Mouse (Mus musculus) right cerebral cortex, postnatal 14 days (tissue): Measurements from ENCODE around the gene Dgki.

Source experiments
- DNase-seq: peaks from one replicate; pipeline ENCODE4 v3.0.0; 2022

The Dgki gene

DNA sequence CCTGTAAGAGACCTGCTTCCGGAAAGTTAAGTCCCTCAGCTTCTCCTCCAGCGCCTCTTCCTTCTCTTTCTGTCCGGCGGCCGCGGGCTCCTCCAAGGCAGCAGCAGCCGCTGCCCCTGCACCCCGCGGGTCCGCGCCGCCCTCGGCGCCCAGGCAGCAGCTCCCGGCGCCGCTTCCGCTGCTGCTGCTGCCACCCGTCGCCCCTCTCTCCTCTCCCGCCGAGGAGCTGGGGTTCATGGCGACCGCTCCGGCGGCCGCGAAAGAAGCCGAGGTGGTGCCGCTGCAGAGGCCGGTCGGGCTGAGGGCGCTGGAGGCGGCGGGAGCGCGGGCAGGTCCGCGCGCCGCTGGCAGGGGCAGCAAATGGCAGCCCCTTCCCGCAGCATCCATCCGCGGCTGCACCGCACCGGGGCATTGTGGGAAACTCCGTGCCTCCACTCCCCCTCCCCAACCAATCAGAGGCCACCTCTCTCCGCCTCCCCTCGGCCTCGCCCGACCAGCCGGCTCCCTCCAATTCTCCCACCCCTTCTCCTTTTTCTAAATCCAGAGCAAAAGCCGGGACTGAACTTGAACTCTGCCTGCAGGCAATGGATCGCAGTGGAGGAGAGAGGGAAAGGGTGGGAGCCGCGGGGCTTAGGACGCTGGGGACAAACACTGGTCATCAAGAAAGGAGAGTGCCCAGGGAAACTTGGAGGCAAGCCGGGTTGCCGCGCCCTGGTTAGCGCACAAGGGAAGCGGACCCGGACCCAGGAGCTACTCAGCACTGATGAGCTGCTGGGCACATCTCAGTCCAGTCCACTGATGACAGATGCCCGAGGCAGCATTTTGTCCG, at the start of gene Dgki:
Dgki (minus strand) TSS at position 623 of the 829 bp plus-strand sequence.
- DNase-seq = peak; percentile 82

DNA sequence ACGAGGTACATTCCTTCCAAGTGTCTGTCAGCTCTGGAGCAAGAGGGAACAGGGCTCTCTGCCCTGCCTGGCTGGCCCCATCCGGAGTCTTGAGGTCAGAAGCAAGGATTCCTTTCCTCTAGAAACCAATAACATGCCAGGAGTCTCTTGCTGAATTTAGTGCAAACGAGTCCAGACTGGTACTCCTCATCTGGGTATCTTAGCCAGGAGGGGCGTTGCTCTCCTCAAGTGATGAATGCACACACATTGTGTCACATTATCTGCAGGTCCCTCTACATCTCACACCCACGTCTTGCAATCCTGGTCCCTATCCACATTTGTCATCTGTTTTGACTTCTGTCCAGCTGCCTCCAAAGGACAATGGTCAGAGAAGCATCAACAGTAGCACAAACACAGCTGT, 47.6 kb upstream of the Dgki start:
- DNase-seq = no peak

DNA sequence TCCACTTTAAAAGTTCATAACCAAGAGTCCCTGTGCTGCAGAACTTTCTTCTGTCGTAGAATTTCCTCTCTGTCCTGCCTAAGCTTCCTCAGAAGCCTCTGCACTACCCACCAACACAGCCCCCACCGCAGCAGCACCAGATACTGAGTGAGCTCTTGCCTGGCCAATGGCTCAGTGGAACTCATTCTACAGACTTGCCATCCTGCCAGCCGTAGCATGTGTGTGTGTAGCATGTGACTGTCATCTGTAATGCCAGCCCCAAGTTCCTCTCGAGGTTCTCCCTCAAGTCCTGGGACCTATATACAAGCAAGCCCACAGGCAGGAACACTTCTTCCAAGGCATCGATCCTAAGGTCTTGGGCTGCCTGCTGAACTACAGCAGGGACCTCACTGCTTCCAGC, 38.1 kb upstream of the Dgki start:
- DNase-seq = no peak

DNA sequence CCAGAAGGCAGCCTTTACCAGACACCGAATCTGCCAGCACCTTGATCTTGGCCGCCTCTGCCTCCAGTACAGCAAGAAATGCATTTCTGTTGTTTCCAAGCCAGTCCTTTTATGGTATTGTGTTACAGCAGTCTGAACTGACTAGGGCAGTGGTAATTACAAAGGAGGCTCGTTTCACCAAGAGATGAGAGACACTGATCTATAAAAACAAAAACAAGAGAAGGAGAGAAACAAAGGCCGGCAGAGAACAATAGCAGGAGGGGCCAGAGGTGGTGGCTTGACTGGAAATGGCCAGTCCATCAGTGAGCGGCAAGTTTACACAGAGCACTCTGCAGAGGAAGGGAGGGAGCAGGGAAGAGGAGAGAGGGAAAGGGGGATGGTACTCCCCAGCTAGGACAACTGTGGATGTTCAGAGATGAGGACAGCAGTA, 36.9 kb upstream of the Dgki start:
- no peak for DNase-seq

DNA sequence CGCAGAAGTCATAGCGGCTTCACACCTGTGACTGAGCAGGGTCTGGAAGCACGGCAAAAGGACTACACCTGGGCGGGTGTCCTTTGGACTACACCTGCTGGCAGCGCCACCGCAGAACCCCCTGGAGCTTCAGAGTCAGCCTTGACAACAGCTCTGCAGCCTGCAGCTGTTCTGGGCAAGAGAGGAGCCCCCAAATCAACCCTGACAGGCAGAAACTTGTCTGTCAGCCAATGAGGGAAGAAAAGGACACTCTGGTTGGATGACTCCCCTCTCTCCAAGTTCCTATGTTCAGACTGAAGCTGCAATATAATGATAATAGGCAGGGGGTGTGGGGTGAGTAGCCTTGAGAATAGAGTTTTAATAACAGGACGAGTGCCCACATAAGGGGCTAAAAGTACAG, 36.4 kb upstream of the Dgki start:
- DNase-seq = no peak

DNA sequence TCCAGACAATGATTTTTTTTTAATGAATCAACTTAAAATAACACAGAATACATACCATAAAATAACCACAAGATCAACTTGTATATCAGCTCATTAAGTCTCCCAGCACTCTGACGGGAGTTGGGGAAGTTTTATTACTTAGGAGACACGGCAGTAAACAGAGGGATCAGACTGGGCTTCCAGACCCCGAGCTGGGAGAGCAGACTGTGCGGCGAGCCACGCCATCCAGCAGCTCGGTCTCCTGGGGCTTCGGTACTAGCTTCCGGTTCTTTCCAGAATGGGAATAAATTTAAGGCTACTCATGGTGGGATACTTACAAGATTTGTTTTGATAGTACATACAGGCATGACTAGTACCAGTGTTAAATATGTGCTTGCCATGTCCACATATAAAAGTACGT, 32.9 kb upstream of the Dgki start:
- DNase-seq = no peak

DNA sequence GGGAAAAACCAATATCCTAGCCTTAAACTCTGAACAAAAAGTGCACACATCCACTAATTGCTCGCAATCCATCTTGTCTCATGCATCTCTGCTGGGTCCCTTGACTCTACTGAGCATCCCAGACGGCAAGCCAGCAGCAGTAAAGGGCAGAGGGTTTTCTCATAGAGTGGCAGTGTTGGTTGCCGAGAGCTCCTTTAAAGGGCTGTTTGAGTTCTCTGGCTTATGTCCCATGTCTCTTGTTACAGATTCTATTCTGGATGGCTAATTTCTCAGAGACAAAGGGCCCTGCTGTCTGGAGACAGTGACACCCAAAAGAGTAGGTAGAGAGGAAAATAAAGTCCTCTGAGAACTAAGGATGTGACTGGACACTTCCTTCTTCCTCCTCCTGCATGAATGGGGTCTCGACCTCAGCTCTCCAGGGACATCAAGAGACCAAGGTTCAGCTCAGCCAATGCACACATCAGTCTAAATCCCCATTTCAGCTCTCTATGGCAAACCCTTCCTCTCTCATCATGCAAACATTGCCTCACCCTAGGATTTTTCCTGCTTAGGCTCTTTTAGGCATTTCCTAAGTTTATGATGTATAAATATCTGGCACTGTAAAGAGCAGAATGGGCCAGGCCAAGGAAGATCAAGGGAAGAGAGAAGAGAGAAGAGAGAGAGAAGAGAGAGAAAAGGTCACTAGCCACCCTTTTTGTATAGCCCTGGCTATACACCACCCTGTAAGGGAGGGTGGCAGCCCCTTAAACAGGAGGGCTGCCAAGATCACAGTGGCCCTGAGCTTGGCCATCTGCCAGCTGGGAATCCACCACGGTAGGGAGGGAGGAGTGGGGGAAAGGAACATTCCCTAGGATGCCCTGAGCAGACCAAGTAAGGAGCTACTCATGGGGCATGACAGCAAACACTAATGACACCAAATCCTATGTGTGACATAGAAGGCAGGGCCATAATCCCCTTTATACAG, 30.2 kb upstream of the Dgki start:
- DNase-seq = no peak

DNA sequence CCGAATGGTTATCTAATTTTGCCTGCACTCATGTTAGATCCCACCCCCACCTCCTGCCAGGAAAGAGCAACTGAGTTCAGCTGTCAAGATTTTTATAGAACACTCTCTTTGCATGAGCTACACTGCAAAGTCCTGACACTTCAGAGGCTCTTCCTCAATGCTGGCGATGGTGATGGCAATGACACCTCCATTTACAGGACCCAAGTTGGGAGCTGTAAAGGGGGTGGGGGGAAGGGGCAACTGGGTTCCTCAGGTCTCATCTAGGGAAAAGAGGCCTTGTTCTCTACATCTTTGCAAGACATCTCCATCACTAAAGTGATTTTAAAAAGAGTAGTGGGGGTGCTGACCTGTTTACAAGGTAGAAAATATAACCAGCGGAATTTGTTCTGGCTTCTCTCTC, 29.4 kb upstream of the Dgki start:
- DNase-seq = no peak

DNA sequence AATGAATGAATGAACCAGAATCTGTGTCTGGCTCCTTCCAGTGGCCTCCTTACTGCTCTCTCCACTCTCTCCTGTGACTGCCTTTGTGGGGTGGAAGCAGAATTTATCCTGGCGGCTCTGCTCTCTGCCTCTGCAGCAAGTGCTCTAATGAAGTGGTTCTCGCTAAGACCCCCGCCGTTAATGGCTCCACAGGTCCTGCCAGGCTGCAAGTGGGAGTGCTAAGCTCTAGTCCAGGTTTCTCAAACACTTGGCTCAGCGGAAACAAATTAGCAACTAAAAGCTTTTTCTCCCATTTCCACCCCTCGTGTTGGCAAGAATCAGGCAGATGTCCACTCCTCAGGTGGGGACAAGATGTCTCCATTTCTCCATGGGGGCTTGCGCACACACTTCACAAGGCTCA, 28.7 kb upstream of the Dgki start:
- DNase-seq = no peak

DNA sequence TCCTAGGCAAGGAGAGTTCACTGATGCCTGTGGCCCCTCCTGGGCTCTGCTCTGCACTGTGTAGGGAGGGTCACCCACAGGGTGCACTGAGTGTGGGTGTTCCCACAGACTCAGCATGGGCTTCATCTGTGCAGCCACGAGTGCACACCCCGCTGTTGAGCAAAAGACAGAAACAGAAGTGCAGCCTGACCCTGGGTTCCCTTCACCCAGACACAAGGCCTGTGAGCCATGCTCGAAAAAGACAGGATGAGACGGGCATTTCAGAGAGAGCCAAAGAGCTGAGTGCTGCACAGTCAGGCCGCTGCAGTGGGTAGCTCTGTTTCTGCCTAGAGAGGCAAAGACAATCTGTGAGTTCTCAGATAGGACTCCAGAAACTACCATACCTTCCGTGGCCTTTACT, 27.5 kb upstream of the Dgki start:
- DNase-seq = no peak

DNA sequence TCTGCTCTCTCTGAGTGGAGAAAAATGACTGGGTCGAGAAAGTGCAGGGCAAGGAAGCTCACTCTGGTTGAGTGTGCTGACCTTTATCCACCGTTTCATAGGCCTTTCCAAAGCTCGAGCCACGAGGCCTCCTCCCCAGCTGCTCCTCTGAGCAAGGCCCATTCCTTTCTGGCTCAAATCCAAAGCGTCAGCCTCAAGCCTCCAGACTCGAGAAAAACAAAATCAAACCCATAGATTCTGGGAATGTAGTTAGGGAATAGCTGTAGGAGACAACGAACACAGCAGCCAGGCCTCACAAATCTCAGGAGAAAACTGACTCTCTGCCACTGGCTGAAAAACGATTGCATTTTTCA, 26.6 kb upstream of the Dgki start:
- no peak for DNase-seq

DNA sequence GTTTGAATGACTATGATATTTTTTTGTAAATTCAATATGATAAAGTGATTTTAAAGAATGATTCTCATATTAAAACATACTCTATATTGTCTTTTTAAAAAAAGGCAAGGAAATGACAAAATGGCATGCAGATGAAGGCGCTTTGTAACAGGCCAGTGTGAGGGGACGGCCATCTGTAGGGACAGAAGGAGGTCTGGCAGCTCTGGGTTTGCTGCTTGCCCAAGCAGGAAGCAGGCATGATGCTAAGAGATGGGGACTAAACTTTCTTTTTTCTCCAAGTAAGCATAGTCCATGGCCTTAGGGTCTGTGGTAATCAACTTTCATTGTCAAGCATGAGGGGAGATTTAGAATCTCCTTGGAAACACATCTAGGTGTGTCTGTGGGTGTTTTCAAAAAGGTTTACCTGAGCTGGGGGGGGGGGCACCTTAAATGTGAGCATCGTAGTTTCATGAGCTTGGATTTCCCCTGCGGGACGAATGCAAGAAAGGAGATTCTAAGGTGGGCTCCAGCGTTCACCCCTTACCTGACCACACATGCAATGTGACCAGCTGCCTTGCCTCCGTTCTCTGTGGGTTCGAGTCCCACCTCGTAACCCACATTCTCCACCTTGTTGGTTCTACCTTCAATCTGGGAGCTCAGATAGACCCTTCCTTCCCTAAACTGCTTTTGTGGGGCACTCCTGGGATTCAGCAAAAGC, 26.1 kb upstream of the Dgki start:
- DNase-seq = no peak

DNA sequence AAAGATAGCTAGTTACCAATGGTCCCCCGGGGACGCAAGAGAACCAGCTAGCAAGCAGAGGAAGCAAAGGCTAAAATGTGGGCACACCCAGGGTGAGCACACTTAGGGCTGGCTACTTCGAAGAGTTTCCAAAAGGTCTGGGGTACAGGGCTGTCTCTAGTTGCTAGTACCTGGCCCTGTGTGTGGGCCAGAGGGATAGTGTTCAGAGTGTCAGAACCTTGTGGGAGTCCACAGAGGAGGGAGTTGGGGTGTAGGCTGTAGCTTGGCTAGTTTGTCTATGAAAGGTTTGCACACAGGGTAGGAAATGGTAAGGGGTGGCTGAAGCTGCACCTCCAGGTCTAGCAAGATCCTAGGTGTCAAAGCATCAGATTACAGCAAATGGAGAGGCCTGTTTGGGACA, 25.1 kb upstream of the Dgki start:
- no peak for DNase-seq

DNA sequence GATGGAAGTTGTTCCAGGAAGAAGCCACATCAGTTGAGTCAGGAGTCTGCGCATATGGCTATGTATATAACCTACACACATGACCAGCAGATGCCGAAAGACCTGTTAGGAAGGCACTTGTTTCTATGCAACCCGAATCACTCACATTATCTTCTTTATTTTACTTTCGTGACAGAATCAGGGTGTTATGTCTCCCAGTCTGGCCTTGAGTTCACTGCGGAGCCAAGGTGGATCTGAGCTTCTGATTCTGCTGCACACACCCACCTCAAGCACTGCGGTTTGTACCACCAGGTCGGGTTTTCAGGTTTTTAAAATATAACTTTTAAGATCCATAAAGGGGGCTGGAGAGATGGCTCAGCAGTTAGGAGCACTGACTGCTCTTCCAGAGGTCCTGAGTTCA, 22.7 kb upstream of the Dgki start:
- DNase-seq = no peak

DNA sequence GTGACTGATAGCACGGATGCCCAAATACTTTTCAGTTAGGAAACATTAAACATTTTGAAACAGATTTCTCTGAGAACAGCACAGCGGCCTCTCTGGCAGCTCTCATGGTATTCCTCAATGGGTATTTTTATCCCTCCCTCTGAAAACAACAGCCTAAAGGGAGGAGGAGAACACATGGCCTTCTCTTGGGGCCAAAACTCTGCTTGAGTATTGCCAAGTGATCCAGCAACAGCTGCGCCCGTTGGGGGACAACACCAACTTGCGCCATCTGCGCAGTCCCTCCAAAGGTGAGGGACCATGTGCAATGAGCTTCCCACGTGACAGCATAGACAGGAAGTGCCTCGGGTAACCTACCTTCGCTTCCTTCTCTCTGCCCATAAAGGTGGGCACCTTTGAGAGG, 22.1 kb upstream of the Dgki start:
- peak; percentile 28 for DNase-seq

DNA sequence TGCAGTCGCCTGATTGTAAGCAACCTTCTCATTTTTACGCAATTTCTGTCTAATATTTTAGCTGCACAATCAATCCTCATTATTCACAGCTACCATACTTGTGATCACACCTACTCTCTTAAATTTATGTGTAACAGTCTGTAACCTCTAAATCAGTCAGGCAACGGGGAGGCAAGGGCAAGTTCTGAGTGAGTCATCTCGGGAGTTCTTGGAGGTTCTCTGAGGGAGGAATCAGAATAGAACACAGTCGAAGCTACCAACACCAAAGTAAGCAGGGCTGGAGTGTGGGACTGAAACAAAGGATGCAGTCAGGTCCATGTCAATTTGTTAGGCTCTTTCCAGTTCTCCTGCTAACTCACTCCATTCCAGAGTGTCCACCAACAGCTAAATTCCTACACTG, 17.9 kb upstream of the Dgki start:
- DNase-seq = no peak

DNA sequence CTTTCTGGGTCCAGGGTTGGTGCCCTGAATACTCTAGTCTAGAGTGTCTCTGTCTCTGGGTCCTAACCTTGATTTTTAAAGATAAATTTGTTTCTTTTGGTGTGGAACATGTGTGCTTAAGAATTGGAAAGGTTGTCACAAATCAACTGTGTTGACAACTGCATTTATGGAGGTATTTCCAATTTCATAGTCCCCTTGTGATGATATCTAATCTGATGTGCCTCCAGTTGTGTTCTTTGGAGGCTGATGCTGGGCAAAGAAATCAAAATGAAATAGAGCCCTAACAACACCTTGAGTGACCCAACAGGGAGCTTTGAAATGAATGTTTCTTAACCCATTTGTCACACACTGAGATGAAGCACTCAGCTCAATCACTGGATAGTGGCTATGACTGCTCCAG, 15.5 kb upstream of the Dgki start:
- no peak for DNase-seq

DNA sequence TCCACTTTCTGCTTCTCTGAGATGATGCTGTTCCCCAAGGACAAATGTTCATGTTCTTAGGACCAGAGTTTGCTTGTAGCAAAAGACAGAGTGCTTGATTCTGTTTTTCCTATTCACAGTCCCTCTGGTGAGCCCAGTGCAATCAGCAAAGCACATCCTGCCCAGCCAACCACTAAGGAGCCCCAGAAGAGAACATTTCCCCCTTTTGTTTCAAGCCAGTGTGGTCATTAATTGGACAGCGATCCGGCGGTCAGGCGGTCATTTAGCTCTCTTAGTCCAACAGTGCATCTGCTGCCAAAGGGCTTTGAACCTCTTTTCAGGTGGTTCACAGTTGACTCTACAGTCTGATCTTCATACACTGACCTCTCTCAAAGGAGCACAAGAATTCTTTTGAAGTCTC, 10.6 kb upstream of the Dgki start:
- DNase-seq = no peak

DNA sequence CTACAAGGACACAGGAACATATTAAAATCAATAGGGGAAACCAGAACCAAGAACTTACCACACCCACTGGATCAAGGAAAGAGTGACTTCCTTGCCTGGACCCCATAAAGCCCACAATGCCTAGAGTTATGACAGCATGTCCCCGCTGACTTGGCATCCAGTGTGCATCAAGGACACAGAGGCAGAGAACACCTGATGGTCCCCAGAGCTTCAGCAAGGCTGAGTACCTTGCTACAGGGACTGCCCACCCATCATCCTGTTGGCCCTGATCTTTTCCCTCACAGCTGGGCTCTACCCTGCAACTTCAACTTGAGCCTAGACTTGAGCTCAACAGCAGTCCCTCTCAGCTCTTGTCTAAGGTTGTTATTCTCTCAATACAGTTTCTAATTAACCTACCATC, 6.6 kb upstream of the Dgki start:
- no peak for DNase-seq

DNA sequence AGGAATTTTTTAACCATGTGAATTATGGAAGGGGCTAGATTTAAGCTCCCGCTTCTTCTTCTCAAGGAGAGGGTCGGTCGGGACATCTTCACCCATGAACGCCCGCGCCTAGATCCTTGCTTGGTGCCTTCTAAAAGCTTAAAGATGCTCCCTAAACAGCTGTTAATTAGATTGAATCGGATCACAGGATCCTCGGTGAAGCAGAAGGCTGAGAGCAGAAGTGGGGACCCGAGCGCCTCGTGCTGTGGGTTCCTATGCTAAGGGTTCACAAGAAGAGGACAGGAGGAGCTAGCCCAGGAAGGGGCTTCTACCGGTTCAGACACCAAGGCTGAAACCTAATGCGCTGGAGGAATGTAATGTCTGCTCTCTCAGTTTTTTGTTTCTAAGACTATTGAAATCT, 508 bp upstream of the Dgki start:
- DNase-seq = no peak

DNA sequence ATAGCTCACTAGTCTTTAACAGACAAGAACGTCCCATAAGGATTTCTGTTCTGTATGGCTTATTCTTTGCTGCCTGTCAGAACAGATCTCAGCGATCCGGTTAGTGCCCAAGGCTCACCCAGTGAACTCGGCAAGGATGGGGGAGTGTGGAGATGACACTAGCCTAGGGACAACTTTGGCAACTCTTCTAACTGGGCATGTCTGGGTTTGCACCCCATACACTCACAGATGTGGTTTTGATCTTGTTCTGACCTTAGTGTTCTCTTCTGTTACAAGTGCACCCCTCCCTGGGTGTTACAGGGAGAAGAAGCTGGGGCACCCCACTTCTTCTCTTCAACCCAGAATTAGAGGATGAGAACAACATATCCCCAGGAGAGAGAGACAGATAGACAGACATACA, 1.0 kb downstream of the Dgki start:
- DNase-seq = no peak

DNA sequence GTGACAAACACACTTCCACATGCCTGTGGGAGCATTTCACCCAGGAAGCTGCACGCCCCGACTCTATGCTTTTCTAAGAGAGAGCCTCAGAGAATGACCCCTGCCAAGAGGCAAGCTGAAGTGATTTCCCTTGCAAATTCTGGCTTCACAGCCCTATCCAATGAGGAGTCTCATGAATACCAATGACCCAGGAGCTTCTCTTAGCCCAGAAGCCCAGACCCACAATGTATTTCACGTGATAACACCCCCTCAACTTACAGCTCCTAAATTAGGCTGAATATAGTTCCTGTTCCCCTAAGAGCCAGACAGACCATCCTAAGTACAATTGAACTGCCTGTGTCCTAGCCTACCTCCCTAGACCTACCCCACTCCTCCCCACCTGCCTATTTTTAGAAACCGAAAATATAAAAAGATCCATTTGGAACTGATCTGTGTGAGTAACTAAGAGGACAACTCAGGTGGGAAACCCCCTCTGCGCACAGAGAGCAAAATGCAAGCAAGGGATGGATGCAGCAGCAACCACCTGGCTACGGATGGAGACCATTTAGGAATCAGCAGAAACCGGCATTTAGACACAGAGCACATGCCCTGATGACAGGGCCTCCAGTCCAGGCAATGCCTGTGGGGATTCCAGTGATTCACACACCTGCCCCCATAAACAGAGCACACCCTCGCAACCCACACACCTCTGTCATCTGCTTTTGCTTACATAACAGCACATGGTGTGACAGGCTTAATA, 2.1 kb downstream of the Dgki start:
- no peak for DNase-seq

DNA sequence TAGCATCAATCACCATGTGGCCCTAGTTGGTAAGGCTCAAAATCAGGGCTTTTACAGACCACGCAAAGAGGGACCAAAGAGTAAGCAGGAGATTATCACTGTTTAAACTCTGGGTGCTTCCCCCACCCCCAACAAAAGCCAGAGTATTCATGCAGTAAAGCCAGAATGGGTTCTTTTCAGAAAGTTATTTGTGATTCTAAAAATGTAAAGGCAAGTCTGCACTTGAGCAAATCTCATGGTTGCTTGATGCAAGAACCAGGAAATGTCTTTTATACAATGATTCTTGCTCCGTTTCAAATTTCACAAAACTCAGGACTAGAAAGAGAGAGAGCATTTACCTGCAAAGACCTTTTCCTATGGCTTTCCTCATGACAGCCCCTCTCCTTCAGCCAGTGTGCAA, 7.9 kb downstream of the Dgki start:
- no peak for DNase-seq
